Mouse (Mus musculus) intestine, postnatal 0 days (tissue): ENCODE data around the gene Foxa2. TPM values are rescaled to one million over a fixed set of nuclear protein-coding genes. Genes with fewer than 3 reads are reported as not detected.

Experiments used
- ATAC-seq: fragments of 200-750 bp; cut with Nextera tagmentation; 2 replicates; pipeline ENCODE4 v1.8.0; 2017; ENCODE audit warnings: mild to moderate bottlenecking, moderate TSS enrichment, moderate library complexity
- H3K27ac ChIP-seq: fragments of 300-500 bp; sonication (generic); 2 replicates; pipeline ENCODE4 v1.5.1; 2014; ENCODE audit warnings: mild to moderate bottlenecking, low read depth, low read length, moderate library complexity
- H3K27me3 ChIP-seq: fragments of 300-500 bp; sonication (generic); replicated peaks from 2 replicates; pipeline ENCODE4 v1.6.1; 2014; ENCODE audit warnings: low read length, mixed read lengths; ENCODE audit not compliant: control insufficient read depth, insufficient read depth
- H3K36me3 ChIP-seq: fragments of 300-500 bp; sonication (generic); 2 replicates; pipeline ENCODE4 v1.6.1; 2014; ENCODE audit warnings: mild to moderate bottlenecking, moderate library complexity; ENCODE audit not compliant: control insufficient read depth, insufficient read depth
- H3K4me1 ChIP-seq: fragments of 300-500 bp; sonication (generic); replicated peaks from 2 replicates; pipeline ENCODE4 v1.6.1; 2014; ENCODE audit warnings: antibody characterized with exemption, low read length, mixed read lengths; ENCODE audit not compliant: control insufficient read depth, insufficient read depth
- H3K4me2 ChIP-seq: fragments of 300-500 bp; sonication (generic); replicated peaks from 2 replicates; pipeline ENCODE4 v1.6.1; 2014; ENCODE audit warnings: low read depth, mild to moderate bottlenecking, moderate library complexity
- H3K4me3 ChIP-seq: fragments of 300-500 bp; sonication (generic); 2 replicates; pipeline ENCODE4 v1.5.1; 2014; ENCODE audit warnings: low read depth, low read length
- H3K9ac ChIP-seq: fragments of 300-500 bp; sonication (generic); 2 replicates; pipeline ENCODE4 v1.6.1; 2014; ENCODE audit warnings: mild to moderate bottlenecking, low read depth, low read length
- H3K9me3 ChIP-seq: fragments of 300-500 bp; sonication (generic); 2 replicates; pipeline ENCODE4 v1.6.1; 2016; ENCODE audit warnings: mixed run types; ENCODE audit not compliant: control insufficient read depth
- CTCF ChIP-seq: sonication (generic); IDR thresholded peaks from 2 replicates; pipeline ENCODE4 v1.5.1; 2016; ENCODE audit warnings: low read depth, mild to moderate bottlenecking, control low read depth, antibody characterized with exemption, moderate library complexity
- WGBS: fragments of 180-500 bp; shearing (Covaris S2); extraction: QIAGEN DNeasy Blood & Tissue Kit; methylation state at CpG from one replicate; pipeline ENCODE4 v1.1.7; 2014; 5-methylcytosine and 5-hydroxymethylcytosine counted together
- microRNA-seq: library from miRNA; unstranded; fragments of <30 nt; microRNA quantifications from one replicate; pipeline ENCODE4, GENCODE M21; 2016
- polyA plus RNA-seq: library from polyadenylated mRNA; unstranded; fragments of >200 nt; fragmentation: Nextera tagmentation; extraction: Ambion mirVana; gene quantifications from 2 replicates; pipeline ENCODE4 v1.2.1, GENCODE M21; 2015

The Foxa2 gene
- polyA plus RNA-seq, 1 experiment from 2014 or later: 1.5 TPM

- no peak overlapping the region for H3K9ac ChIP-seq
- no peak overlapping the region for H3K27ac ChIP-seq
- no peak overlapping the region for H3K4me2 ChIP-seq
- no peak overlapping the region for H3K4me3 ChIP-seq
- TF ChIP-seq CTCF: no peak
- no peaks in the 10 kb centered on the region for H3K36me3 ChIP-seq
- no peaks in the 10 kb centered on the region for H3K4me1 ChIP-seq
- H3K27me3 ChIP-seq: no peaks in the 10 kb centered on the region
- WGBS: 45% methylated on average over 10 of the region's 10 CpGs
- peak; percentile 87 for ATAC-seq
- H3K9me3 ChIP-seq: no peaks in the 10 kb centered on the region
Observed at GRCm38 (mm10) chr2:147992935-147993679, 53.7 kb downstream of the Foxa2 start.

Small RNA genes lying within 50 kb of the gene (microRNA-seq; reads per million reads assigned to microRNA genes)
- gene Gm27420: not detected
